Mouse (Mus musculus) forebrain, embryonic 10.5 days (tissue): ENCODE measurements around the gene Ciao2a. TPM values are rescaled to one million over a fixed set of nuclear protein-coding genes. Genes with fewer than 3 reads are reported as not detected.

Experiments
- DNase-seq: peaks from one replicate; pipeline ENCODE4 v3.0.0-alpha.2; 2017; ENCODE audit warnings: low spot score; ENCODE audit errors: extremely low spot score
- H3K27ac ChIP-seq: fragments of 300-500 bp; sonication (generic); 2 replicates; pipeline ENCODE4 v1.5.1; 2016; ENCODE audit warnings: mild to moderate bottlenecking
- H3K27me3 ChIP-seq: fragments of 300-500 bp; sonication (generic); 2 replicates; pipeline ENCODE4 v1.6.1; 2016; ENCODE audit warnings: mild to moderate bottlenecking; ENCODE audit not compliant: poor library complexity, severe bottlenecking
- H3K36me3 ChIP-seq: fragments of 300-500 bp; sonication (generic); replicated peaks from 2 replicates; pipeline ENCODE4 v1.6.1; 2016; ENCODE audit warnings: mild to moderate bottlenecking, moderate library complexity
- H3K4me1 ChIP-seq: fragments of 300-500 bp; sonication (generic); 2 replicates; pipeline ENCODE4 v1.6.1; 2016
- H3K4me3 ChIP-seq: fragments of 300-500 bp; sonication (generic); 2 replicates; pipeline ENCODE4 v1.5.1; 2016; ENCODE audit warnings: mild to moderate bottlenecking, moderate library complexity
- H3K9me3 ChIP-seq: fragments of 300-500 bp; sonication (generic); 2 replicates; pipeline ENCODE4 v1.6.1; 2016; ENCODE audit warnings: mild to moderate bottlenecking, moderate library complexity
- WGBS: fragments of 180-500 bp; shearing (Covaris S2); methylation state at CpG from one replicate; pipeline ENCODE4 v1.1.7; 2016; 5-methylcytosine and 5-hydroxymethylcytosine counted together
- polyA plus RNA-seq: library from polyadenylated mRNA; unstranded; fragments of >200 nt; fragmentation: Nextera tagmentation; extraction: Ambion mirVana; gene quantifications from 2 replicates; pipeline ENCODE4 v1.2.1, GENCODE M21; 2016

Ciao2a gene
- polyA plus RNA-seq, 1 experiment from 2014 or later = 168 TPM

- H3K9me3 ChIP-seq = no peaks in the 10 kb centered on the region
- peaks cover 96% of the 10 kb centered on the region for H3K36me3 ChIP-seq
- DNase-seq = no peak
- H3K4me3 ChIP-seq = no peak overlapping the region
- peaks cover 3% of the 10 kb centered on the region; the same call in 1 of the 2 replicates for H3K4me1 ChIP-seq
- H3K27me3 ChIP-seq = no peaks in the 10 kb centered on the region
- WGBS = 83% methylated on average over 6 of the region's 6 CpGs
- no peak overlapping the region for H3K27ac ChIP-seq
These were observed 23.7 kb upstream of the Ciao2a start for GRCm38 (mm10) chr9:66102668-66103067.

DNA sequence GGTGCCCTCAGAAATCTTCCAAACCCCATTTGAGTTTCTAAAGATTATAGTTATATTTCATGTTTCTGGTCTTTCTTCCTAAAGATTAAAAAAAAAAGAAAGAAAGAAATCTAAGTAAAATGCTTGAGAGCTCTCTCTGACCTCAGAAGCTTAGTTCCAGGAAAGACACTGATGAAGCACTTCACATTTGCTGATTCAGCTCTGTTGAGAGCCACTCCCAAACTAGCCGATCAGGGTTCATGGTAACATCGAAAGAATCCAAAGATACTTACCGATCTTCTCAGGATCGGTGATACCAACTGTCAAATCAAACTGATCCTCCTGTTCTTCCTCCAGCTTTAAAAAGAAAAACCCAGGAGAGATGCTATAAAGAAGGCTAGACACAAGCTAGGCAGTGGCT, 21.8 kb upstream of the Ciao2a start:
- Histone ChIP-seq H3K36me3 (peaks cover 99% of the 10 kb centered on the region), H3K4me1 (peaks cover 6% of the 10 kb centered on the region; the same call in 1 of the 2 replicates), H3K4me3 (no peak overlapping the region), H3K9me3 (no peaks in the 10 kb centered on the region), H3K27ac (no peak overlapping the region), H3K27me3 (no peaks in the 10 kb centered on the region)
- no peak for DNase-seq
- 96% methylated on average over 4 of the region's 4 CpGs for WGBS

DNA sequence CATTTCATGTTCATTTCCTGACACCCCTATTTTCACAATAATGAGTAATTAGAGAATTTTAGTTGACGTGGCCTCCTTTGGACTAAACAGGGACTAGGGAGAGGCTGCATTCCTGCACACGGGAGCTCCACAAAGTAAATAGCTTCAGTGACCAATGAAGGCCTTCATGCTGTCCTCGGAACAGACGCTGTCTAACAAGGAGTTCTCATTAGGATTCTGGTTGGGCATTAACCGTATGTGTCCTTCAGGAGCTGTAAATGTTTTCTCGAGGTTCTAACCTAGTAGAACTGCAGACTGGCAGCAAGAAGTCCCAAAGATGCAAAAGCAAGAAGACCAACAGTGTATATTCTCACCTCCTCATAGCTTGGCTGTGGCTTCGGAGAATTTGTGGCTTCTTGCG, 21.2 kb upstream of the Ciao2a start:
- H3K4me1 ChIP-seq = peaks cover 10% of the 10 kb centered on the region
- no peaks in the 10 kb centered on the region for H3K27me3 ChIP-seq
- H3K36me3 ChIP-seq = peaks cover 97% of the 10 kb centered on the region
- H3K27ac ChIP-seq = no peak overlapping the region
- H3K4me3 ChIP-seq = no peak overlapping the region
- no peaks in the 10 kb centered on the region for H3K9me3 ChIP-seq
- no peak for DNase-seq
- WGBS = 94% methylated on average over 8 of the region's 8 CpGs

DNA sequence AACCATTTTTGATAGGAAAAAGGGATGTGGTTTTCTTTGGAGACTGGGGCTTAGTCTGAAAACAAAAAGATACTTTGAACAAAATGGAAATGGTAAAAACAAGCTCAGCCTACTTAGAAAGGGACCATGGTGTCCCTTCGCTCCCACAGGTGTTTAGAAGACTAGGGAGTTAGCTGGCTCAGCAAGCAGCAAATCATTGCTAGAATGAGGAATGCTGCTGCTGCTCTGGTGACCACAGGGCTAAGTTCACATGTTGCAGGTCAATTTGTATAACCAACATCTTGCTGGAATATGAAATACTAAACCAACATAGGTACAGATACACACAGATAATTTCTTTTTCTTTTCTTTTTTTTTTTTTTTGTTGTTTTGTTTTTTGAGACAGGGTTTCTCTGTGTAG, 16.8 kb upstream of the Ciao2a start:
- peak overlapping the region; percentile 81; the same call in 1 of the 2 replicates for H3K27ac ChIP-seq
- DNase-seq = no peak
- H3K27me3 ChIP-seq = no peaks in the 10 kb centered on the region
- H3K36me3 ChIP-seq = peaks cover 77% of the 10 kb centered on the region
- H3K4me3 ChIP-seq = no peak overlapping the region
- peaks cover 26% of the 10 kb centered on the region for H3K4me1 ChIP-seq
- no peaks in the 10 kb centered on the region for H3K9me3 ChIP-seq
- WGBS = 92% methylated on average over 1 of the region's 1 CpGs

DNA sequence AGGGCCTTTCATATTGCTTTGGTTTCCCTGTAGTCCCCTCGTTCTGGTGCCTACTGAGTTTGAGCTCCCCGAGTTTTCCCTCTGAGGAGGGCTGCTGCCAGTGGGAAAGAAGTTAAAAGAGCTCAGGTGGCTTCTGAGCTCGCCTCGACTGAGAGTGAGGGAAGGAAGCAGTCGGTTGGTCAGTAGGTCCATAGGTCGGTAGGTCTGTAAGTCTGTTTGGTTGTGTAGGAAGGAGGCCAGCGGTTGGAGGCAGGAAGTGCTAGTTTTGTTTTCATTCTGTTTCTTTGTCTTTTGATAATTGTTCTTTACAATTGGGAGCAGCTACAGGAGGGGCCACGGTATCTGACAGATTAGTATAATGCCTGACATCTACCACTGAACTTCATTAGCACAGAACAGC, 16.3 kb upstream of the Ciao2a start:
- DNase-seq = no peak
- H3K36me3 ChIP-seq = peaks cover 77% of the 10 kb centered on the region

DNA sequence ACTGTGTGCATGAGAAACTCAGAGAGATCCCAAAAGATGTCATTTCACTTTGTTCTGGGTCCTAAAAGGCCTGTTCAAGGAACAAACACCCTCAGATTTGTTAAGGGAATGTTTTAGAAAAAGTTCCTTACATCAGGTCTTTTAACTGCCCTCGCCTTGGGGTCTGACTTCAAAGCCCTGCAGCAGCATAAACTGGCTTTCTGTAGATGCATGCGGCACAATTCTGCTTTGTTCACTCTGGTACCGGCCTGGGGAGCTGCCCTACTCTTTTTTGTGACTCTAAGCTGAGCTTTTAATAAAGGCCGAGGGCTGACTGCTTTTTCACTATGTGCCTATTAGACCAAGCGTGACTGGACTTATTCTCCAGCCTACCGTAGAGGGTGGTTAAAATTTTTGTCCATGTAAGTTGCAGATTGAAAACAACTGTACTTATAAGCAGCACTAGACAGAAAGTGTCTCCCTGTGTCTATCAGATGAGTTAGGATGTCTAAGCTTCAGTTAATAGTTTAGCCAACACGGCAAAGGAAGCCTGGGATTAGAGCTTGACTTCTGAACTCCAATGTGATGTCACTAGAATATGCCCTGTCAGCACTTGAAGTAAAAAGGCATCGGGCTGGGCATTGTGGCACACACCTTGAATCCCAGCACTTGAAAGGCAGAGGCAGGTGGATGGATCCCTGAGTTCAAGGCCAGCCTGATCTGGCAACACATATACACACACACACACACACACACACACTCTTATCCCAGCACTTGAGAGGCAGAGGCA, 15.6 kb upstream of the Ciao2a start:
- WGBS = 24% methylated on average over 8 of the region's 8 CpGs
- Histone ChIP-seq H3K27me3 (no peaks in the 10 kb centered on the region), H3K9me3 (no peaks in the 10 kb centered on the region), H3K27ac (peak overlapping the region; percentile 81), H3K4me3 (0 out of 2 replicates have a peak overlapping the region, but pooled peaks have one; percentile 3), H3K36me3 (peaks cover 76% of the 10 kb centered on the region), H3K4me1 (peaks cover 26% of the 10 kb centered on the region)
- peak; percentile 50 for DNase-seq

More for the DNA sequence above, 16.3 kb upstream of the Ciao2a start:
- 37% methylated on average over 8 of the region's 8 CpGs for WGBS
- 0 out of 2 replicates have a peak overlapping the region, but pooled peaks have one; percentile 3 for H3K4me3 ChIP-seq
- no peaks in the 10 kb centered on the region for H3K9me3 ChIP-seq
- peaks cover 26% of the 10 kb centered on the region for H3K4me1 ChIP-seq
- H3K27me3 ChIP-seq = no peaks in the 10 kb centered on the region
- H3K27ac ChIP-seq = peak overlapping the region; percentile 81

DNA sequence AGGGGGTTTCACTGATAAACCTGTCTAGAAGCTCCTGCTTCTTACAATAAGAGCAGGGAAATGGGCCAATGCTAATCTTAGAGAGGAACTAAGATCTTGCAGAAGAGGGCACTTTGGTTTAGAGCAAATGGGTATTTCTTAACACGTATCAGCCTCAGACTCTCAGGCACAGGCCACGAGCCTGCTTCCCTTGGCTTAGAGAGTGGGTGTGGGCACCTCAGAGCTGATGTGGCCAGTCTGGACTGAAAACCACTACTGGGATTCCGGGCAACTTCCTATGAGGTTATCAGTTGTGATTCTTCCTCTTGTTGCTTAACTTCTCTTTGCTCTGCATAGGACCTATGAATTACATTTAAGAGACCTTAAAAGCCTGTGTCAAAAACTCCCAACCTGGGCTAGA, 12.1 kb upstream of the Ciao2a start:
- no peak overlapping the region for H3K4me3 ChIP-seq
- no peaks in the 10 kb centered on the region for H3K27me3 ChIP-seq
- H3K27ac ChIP-seq = no peak overlapping the region
- H3K4me1 ChIP-seq = peaks cover 35% of the 10 kb centered on the region
- peaks cover 66% of the 10 kb centered on the region for H3K36me3 ChIP-seq
- WGBS = 92% methylated on average over 3 of the region's 3 CpGs
- H3K9me3 ChIP-seq = no peaks in the 10 kb centered on the region
- no peak for DNase-seq

GRCm38 (mm10) chr9:66116890-66117289, 9.5 kb upstream of the Ciao2a start:
- no peaks in the 10 kb centered on the region for H3K9me3 ChIP-seq
- no peak for DNase-seq
- no peaks in the 10 kb centered on the region for H3K27me3 ChIP-seq
- peaks cover 63% of the 10 kb centered on the region for H3K36me3 ChIP-seq
- H3K4me3 ChIP-seq = no peak overlapping the region
- WGBS = 77% methylated on average over 8 of the region's 8 CpGs
- peaks cover 11% of the 10 kb centered on the region for H3K4me1 ChIP-seq
- peak overlapping the region; percentile 58; the same call in 1 of the 2 replicates for H3K27ac ChIP-seq

DNA sequence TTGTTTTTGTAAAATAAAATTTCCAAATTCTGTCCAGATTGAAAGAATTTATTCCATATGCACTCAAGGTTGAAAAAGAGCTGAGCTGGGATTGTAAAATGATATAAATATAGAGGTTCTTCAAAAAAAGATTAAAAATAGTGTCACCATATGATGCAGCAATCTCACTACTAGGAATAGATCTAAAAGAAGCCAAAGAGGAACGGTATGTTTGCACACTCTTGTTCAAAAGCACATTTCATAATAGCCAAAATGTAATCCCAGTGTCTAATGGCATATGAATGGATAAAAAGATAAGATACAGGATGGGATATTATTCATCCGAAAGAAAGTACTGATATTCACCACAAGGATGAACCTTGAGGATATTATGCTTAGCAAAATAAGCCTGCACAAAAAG, 6.9 kb upstream of the Ciao2a start:
- DNase-seq = no peak
- H3K36me3 ChIP-seq = peaks cover 46% of the 10 kb centered on the region
- H3K4me3 ChIP-seq = no peak overlapping the region
- H3K27ac ChIP-seq = no peak overlapping the region
- H3K4me1 ChIP-seq = peaks cover 28% of the 10 kb centered on the region
- no peaks in the 10 kb centered on the region for H3K9me3 ChIP-seq
- WGBS = 94% methylated on average over 2 of the region's 2 CpGs
- H3K27me3 ChIP-seq = no peaks in the 10 kb centered on the region

GRCm38 (mm10) chr9:66120106-66120505, 6.3 kb upstream of the Ciao2a start:
- 94% methylated on average over 4 of the region's 4 CpGs for WGBS

DNA sequence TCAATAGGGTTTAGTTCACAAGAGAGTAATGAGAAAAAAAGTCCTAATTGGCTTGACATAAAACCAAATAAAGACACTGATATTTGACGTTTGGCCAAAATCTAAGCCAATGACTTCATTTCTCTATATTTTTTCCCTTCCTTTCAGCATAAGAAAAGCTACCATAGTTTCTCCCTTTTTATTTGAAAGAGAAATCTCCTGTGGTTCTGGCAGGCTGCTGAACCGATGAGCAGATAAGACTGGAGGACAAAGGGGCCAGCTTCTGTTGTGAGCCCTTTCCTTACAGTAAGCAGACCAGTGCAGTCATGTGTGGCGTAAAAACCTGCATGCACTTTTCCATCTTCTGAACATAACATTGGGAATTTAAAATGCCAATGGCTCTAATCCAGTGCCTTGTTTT, 5.5 kb upstream of the Ciao2a start:
- WGBS = 84% methylated on average over 3 of the region's 3 CpGs
- H3K36me3 ChIP-seq = peaks cover 32% of the 10 kb centered on the region
- no peaks in the 10 kb centered on the region for H3K9me3 ChIP-seq
- no peak overlapping the region for H3K27ac ChIP-seq
- H3K27me3 ChIP-seq = no peaks in the 10 kb centered on the region
- no peak for DNase-seq
- peaks cover 41% of the 10 kb centered on the region for H3K4me1 ChIP-seq
- no peak overlapping the region for H3K4me3 ChIP-seq

More at GRCm38 (mm10) chr9:66120106-66120505, 6.3 kb upstream of the Ciao2a start:
- Histone ChIP-seq H3K9me3 (no peaks in the 10 kb centered on the region), H3K4me1 (peaks cover 32% of the 10 kb centered on the region), H3K36me3 (peaks cover 40% of the 10 kb centered on the region), H3K27ac (no peak overlapping the region), H3K4me3 (no peak overlapping the region), H3K27me3 (no peaks in the 10 kb centered on the region)
- DNase-seq = no peak

- H3K27me3 ChIP-seq = no peaks in the 10 kb centered on the region
- no peak overlapping the region for H3K27ac ChIP-seq
- no peak for DNase-seq
- peaks cover 28% of the 10 kb centered on the region for H3K36me3 ChIP-seq
- H3K9me3 ChIP-seq = no peaks in the 10 kb centered on the region
- no peak overlapping the region for H3K4me3 ChIP-seq
- H3K4me1 ChIP-seq = peaks cover 45% of the 10 kb centered on the region
These were observed 5.0 kb upstream of the Ciao2a start for GRCm38 (mm10) chr9:66121421-66121820.

GRCm38 (mm10) chr9:66123648-66124047, 2.8 kb upstream of the Ciao2a start:
- H3K9me3 ChIP-seq = no peaks in the 10 kb centered on the region
- peak overlapping the region; percentile 86 for H3K4me3 ChIP-seq
- no peaks in the 10 kb centered on the region for H3K27me3 ChIP-seq
- H3K4me1 ChIP-seq = peaks cover 51% of the 10 kb centered on the region
- H3K27ac ChIP-seq = peak overlapping the region; percentile 94; the same call in 1 of the 2 replicates
- peaks cover 14% of the 10 kb centered on the region for H3K36me3 ChIP-seq
- DNase-seq = no peak
- 33% methylated on average over 5 of the region's 5 CpGs for WGBS
